Mouse (Mus musculus) C2C12 (cell line): ENCODE data around the gene Ptpru. TPM values are rescaled to one million over a fixed set of nuclear protein-coding genes. Genes with fewer than 3 reads are reported as not detected.

Source experiments
- H3K27me3 ChIP-seq: one replicate; pipeline ENCODE4 v1.6.1; 2011; ENCODE audit not compliant: control insufficient read depth, insufficient read depth, insufficient read length
- H3K36me3 ChIP-seq: one replicate; pipeline ENCODE4 v1.6.1; 2011; ENCODE audit not compliant: control insufficient read depth, insufficient read depth
- H3K4me3 ChIP-seq: one replicate; pipeline ENCODE4 v1.5.1; 2011; ENCODE audit warnings: mild to moderate bottlenecking, control low read depth; ENCODE audit not compliant: poor library complexity, insufficient read depth, severe bottlenecking
- H3K79me2 ChIP-seq: one replicate; pipeline ENCODE4 v1.6.1; 2011; ENCODE audit not compliant: control insufficient read depth, insufficient read depth
- H3K79me3 ChIP-seq: one replicate; pipeline ENCODE4 v1.6.1; 2011; ENCODE audit warnings: low read depth, control low read depth
- H3ac ChIP-seq: one replicate; pipeline ENCODE3; 2011; ENCODE audit warnings: low read depth; ENCODE audit not compliant: control insufficient read depth, insufficient read length
- CEBPB ChIP-seq: IDR thresholded peaks from one replicate; pipeline ENCODE4 v1.6.1; 2011; ENCODE audit warnings: low read depth, mild to moderate bottlenecking, control low read depth, moderate library complexity
- CTCF ChIP-seq: IDR thresholded peaks from one replicate; pipeline ENCODE4 v1.5.1; 2011; ENCODE audit not compliant: control insufficient read depth, insufficient read depth, insufficient read length
- FOSL1 ChIP-seq: IDR thresholded peaks from one replicate; pipeline ENCODE4 v1.8.0; 2011; ENCODE audit warnings: mild to moderate bottlenecking, low read length; ENCODE audit not compliant: poor library complexity, insufficient read depth, severe bottlenecking
- MAX ChIP-seq: IDR thresholded peaks from one replicate; pipeline ENCODE4 v1.6.1; 2011; ENCODE audit warnings: mild to moderate bottlenecking, control low read depth
- MYOD1 ChIP-seq: IDR thresholded peaks from one replicate; pipeline ENCODE4 v1.6.1; 2011; ENCODE audit warnings: low read depth; ENCODE audit not compliant: control insufficient read depth, insufficient read length
- MYOG ChIP-seq: IDR thresholded peaks from one replicate; pipeline ENCODE4 v1.6.1; 2011; ENCODE audit not compliant: control insufficient read depth, insufficient read length; ENCODE audit errors: extremely low read depth
- USF1 ChIP-seq: IDR thresholded peaks from one replicate; pipeline ENCODE4 v1.6.1; 2011; ENCODE audit warnings: low read depth, mild to moderate bottlenecking, control low read depth, moderate library complexity
- polyA plus RNA-seq: library from polyadenylated mRNA; unstranded; fragments of >200 nt; fragmentation: generic; extraction: Trizol; gene quantifications from one replicate; pipeline ENCODE4 v1.2.1, GENCODE M21; 2012; ENCODE audit warnings: missing spikeins

Ptpru gene
- polyA plus RNA-seq, 1 experiment, result 0.07 TPM

- Histone ChIP-seq H3K79me2 (no peaks in the 10 kb centered on the region), H3ac (no peak overlapping the region)
- TF ChIP-seq CTCF, result no peak
- no peak for TF ChIP-seq MYOD1
- TF ChIP-seq CEBPB, result no peak
- no peak for TF ChIP-seq MYOG
- TF ChIP-seq FOSL1, result no peak
- no peak for TF ChIP-seq USF1
- TF ChIP-seq MAX, result no peak
Observed at GRCm38 (mm10) chr4:131829123-131829522, 9.0 kb downstream of the Ptpru start.

GRCm38 (mm10) chr4:131826905-131827304 is 11.2 kb downstream of the Ptpru start:
- TF ChIP-seq CEBPB (no peak), USF1 (no peak), MYOG (no peak), CTCF (no peak), MAX (no peak), MYOD1 (no peak)
- Histone ChIP-seq H3K79me2 (no peaks in the 10 kb centered on the region), H3K4me3 (no peak overlapping the region), H3K27me3 (peaks cover 19% of the 10 kb centered on the region), H3K79me3 (no peaks in the 10 kb centered on the region), H3K36me3 (no peaks in the 10 kb centered on the region), H3ac (no peak overlapping the region)

More at GRCm38 (mm10) chr4:131829123-131829522, 9.0 kb downstream of the Ptpru start:
- H3K27me3 ChIP-seq, result peaks cover 36% of the 10 kb centered on the region
- no peak overlapping the region for H3K4me3 ChIP-seq
- H3K36me3 ChIP-seq, result no peaks in the 10 kb centered on the region
- no peaks in the 10 kb centered on the region for H3K79me3 ChIP-seq

- TF ChIP-seq MYOD1 (no peak), CTCF (peak; percentile 79)
- Histone ChIP-seq H3K27me3 (peaks cover 8% of the 10 kb centered on the region), H3ac (no peak overlapping the region), H3K4me3 (no peak overlapping the region), H3K79me3 (no peaks in the 10 kb centered on the region), H3K36me3 (no peaks in the 10 kb centered on the region), H3K79me2 (no peaks in the 10 kb centered on the region)
Observed at GRCm38 (mm10) chr4:131825830-131826229, 12.3 kb downstream of the Ptpru start.

- Histone ChIP-seq H3ac (no peak overlapping the region), H3K27me3 (peaks cover 4% of the 10 kb centered on the region), H3K79me3 (no peaks in the 10 kb centered on the region), H3K4me3 (no peak overlapping the region), H3K36me3 (no peaks in the 10 kb centered on the region), H3K79me2 (no peaks in the 10 kb centered on the region)
- TF ChIP-seq FOSL1, result no peak
- no peak for TF ChIP-seq CEBPB
- no peak for TF ChIP-seq MYOD1
- no peak for TF ChIP-seq MYOG
- TF ChIP-seq CTCF, result no peak
- no peak for TF ChIP-seq MAX
- no peak for TF ChIP-seq USF1
Observed at GRCm38 (mm10) chr4:131824939-131825338, 13.1 kb downstream of the Ptpru start.

- no peak overlapping the region for H3K4me3 ChIP-seq
- no peaks in the 10 kb centered on the region for H3K36me3 ChIP-seq
- H3ac ChIP-seq, result no peak overlapping the region
- no peaks in the 10 kb centered on the region for H3K79me2 ChIP-seq
- TF ChIP-seq CTCF (no peak), MYOD1 (no peak), CEBPB (no peak), FOSL1 (no peak)
- no peaks in the 10 kb centered on the region for H3K79me3 ChIP-seq
- peaks cover 13% of the 10 kb centered on the region for H3K27me3 ChIP-seq
Observed at GRCm38 (mm10) chr4:131822583-131822982, 15.5 kb downstream of the Ptpru start.

- no peaks in the 10 kb centered on the region for H3K36me3 ChIP-seq
- H3K27me3 ChIP-seq, result peaks cover 14% of the 10 kb centered on the region
- H3ac ChIP-seq, result no peak overlapping the region
- H3K4me3 ChIP-seq, result no peak overlapping the region
- no peaks in the 10 kb centered on the region for H3K79me3 ChIP-seq
- H3K79me2 ChIP-seq, result no peaks in the 10 kb centered on the region
- TF ChIP-seq USF1 (no peak), CTCF (no peak), CEBPB (no peak), FOSL1 (no peak), MAX (no peak), MYOD1 (no peak), MYOG (no peak)
Observed at GRCm38 (mm10) chr4:131821161-131821731, 16.8 kb downstream of the Ptpru start.
